ENCODE assay signal across 9 mouse cellular contexts in genomic region chrX:53052652-53053500, GRCm38 (mm10).
DNase-seq lines count a peak whose midpoint lies in the region; ATAC-seq and TF ChIP-seq lines count a peak whose summit lies in the region.
"Had no signal": no experiment of that assay in that cellular context is flagged by ENCODE, and none has a peak within 500 bp of the region (broad histone marks: within the 10 kb centered on the region; RNA-seq: fewer than 3 reads in every experiment).

No protein-coding gene starts in this region.

- no peak overlapping the region for H3K9ac ChIP-seq in heart, adult 2 months (ENCODE audit: low read depth, low read length)
- H3K9ac ChIP-seq in forebrain, embryonic 14.5 days (ENCODE audit: low read length): no peak overlapping the region
- H3K9ac ChIP-seq in limb, embryonic 13.5 days: no peak overlapping the region
- no peak overlapping the region for H3K9ac ChIP-seq in neural tube, embryonic 13.5 days

- H3K27ac ChIP-seq in heart, adult 2 months: no peak overlapping the region
- H3K27ac ChIP-seq in forebrain, embryonic 14.5 days (ENCODE audit: low read depth, low read length): no peak overlapping the region
- peak overlapping the region; percentile 80 for H3K27ac ChIP-seq in limb, embryonic 13.5 days
- no peak overlapping the region for H3K27ac ChIP-seq in neural tube, embryonic 13.5 days (replicated peaks)

- peak; percentile 17 to 21 for DNase-seq in heart, adult 2 months
- DNase-seq in heart, postnatal 25 days (ENCODE audit: low spot score): no peak
- DNase-seq in G1E (ENCODE audit: low spot score): no peak
- DNase-seq in forebrain, embryonic 14.5 days (ENCODE audit: low spot score): peak; percentile 41
- no peak for DNase-seq in cerebellum, postnatal 36 days
- DNase-seq in spleen, adult 18-20 months: no peak

- no peak for TF ChIP-seq EP300 in heart, adult 2 months (IDR thresholded peaks at IDR 0.05; ENCODE audit: insufficient read depth, low read depth, low read length)

- 17% methylated on average over 13 of the region's 13 CpGs for WGBS in heart, adult 2 months
- 35% methylated on average over 13 of the region's 13 CpGs for WGBS in forebrain, embryonic 14.5 days
- WGBS in limb, embryonic 13.5 days: 10% methylated on average over 13 of the region's 13 CpGs
- 15% methylated on average over 13 of the region's 13 CpGs for WGBS in neural tube, embryonic 13.5 days

- peak; percentile 37; the same call in 1 of the 2 replicates for ATAC-seq in G1E (ENCODE audit: extremely low read depth, insufficient number of reproducible peaks, low FRiP score, poor library complexity, severe bottlenecking)
- ATAC-seq in forebrain, embryonic 14.5 days: 0 out of 2 replicates have a peak, but pooled peaks have one; percentile 14
- peak; percentile 66 for ATAC-seq in limb, embryonic 13.5 days (ENCODE audit: low FRiP score, low read depth)
- no peak for ATAC-seq in neural tube, embryonic 13.5 days (ENCODE audit: low read depth)
- ATAC-seq: Patski had no signal

- H3K4me3 ChIP-seq in heart, adult 2 months: no peak overlapping the region
- H3K4me3 ChIP-seq in G1E (ENCODE audit: low read depth, low read length): peak overlapping the region; percentile 35; the same call in 1 of the 2 replicates
- no peak overlapping the region for H3K4me3 ChIP-seq in forebrain, embryonic 14.5 days (ENCODE audit: low read depth, low read length)
- peak overlapping the region; percentile 59; the same call in 1 of the 2 replicates for H3K4me3 ChIP-seq in limb, embryonic 13.5 days
- H3K4me3 ChIP-seq in neural tube, embryonic 13.5 days: no peak overlapping the region

- intact Hi-C loops in heart, adult 2 months (cut with DNase I): loop anchor here (10.0 kb wide), 1 partner anchor 182 kb away; no protein-coding TSS in a partner anchor
- intact Hi-C loops in heart, postnatal 25 days (cut with DNase I): loop anchor here (10.0 kb wide), 1 partner anchor 312 kb away; no protein-coding TSS in a partner anchor

- peak overlapping the region; percentile 9; the same call in 1 of the 2 replicates for H3K4me2 ChIP-seq in forebrain, embryonic 14.5 days (ENCODE audit: low read length)
- H3K4me2 ChIP-seq in limb, embryonic 13.5 days (replicated peaks): peak overlapping the region; percentile 59
- H3K4me2 ChIP-seq in neural tube, embryonic 13.5 days: peak overlapping the region; percentile 20; the same call in 1 of the 2 replicates

- no peaks in the 10 kb centered on the region for H3K27me3 ChIP-seq in heart, adult 2 months (ENCODE audit: control insufficient read depth, insufficient read depth, low read length)
- H3K27me3 ChIP-seq in G1E (ENCODE audit: insufficient read depth, low read length): no peaks in the 10 kb centered on the region
- no peaks in the 10 kb centered on the region for H3K27me3 ChIP-seq in forebrain, embryonic 14.5 days (replicated peaks; ENCODE audit: control insufficient read depth, insufficient read depth, low read length)
- H3K27me3 ChIP-seq in limb, embryonic 13.5 days: 0 out of 2 replicates have a peak, but pooled peaks cover 7% of the 10 kb centered on the region
- H3K27me3 ChIP-seq in neural tube, embryonic 13.5 days: peaks cover 28% of the 10 kb centered on the region

- H3K36me3 ChIP-seq in heart, adult 2 months (ENCODE audit: control insufficient read depth, insufficient read depth, low read length): no peaks in the 10 kb centered on the region
- H3K36me3 ChIP-seq in G1E (replicated peaks): peaks cover 12% of the 10 kb centered on the region
- no peaks in the 10 kb centered on the region for H3K36me3 ChIP-seq in forebrain, embryonic 14.5 days (ENCODE audit: control insufficient read depth, insufficient read depth, low read length)
- H3K36me3 ChIP-seq in limb, embryonic 13.5 days: peaks cover 6% of the 10 kb centered on the region; the same call in 1 of the 2 replicates
- H3K36me3 ChIP-seq in neural tube, embryonic 13.5 days: no peaks in the 10 kb centered on the region

- no peaks in the 10 kb centered on the region for H3K9me3 ChIP-seq in G1E (replicated peaks)
- H3K9me3 ChIP-seq in forebrain, embryonic 14.5 days (replicated peaks; ENCODE audit: control insufficient read depth, low read length): no peaks in the 10 kb centered on the region
- no peaks in the 10 kb centered on the region for H3K9me3 ChIP-seq in limb, embryonic 13.5 days
- no peaks in the 10 kb centered on the region for H3K9me3 ChIP-seq in neural tube, embryonic 13.5 days

- H3K79me2 ChIP-seq in heart, adult 2 months (replicated peaks; ENCODE audit: control insufficient read depth, insufficient read depth, low read length): no peaks in the 10 kb centered on the region

- peaks cover 4% of the 10 kb centered on the region for H3K4me1 ChIP-seq in heart, adult 2 months (ENCODE audit: control insufficient read depth, insufficient read depth, low read length)
- H3K4me1 ChIP-seq in G1E (ENCODE audit: insufficient read depth, low read depth, low read length): peaks cover 41% of the 10 kb centered on the region
- H3K4me1 ChIP-seq in forebrain, embryonic 14.5 days (ENCODE audit: control insufficient read depth, insufficient read depth, low read length): no peaks in the 10 kb centered on the region
- peaks cover 14% of the 10 kb centered on the region for H3K4me1 ChIP-seq in limb, embryonic 13.5 days
- H3K4me1 ChIP-seq in neural tube, embryonic 13.5 days (replicated peaks): 0 out of 2 replicates have a peak, but pooled peaks cover 12% of the 10 kb centered on the region

- 0 out of 2 replicates have a peak, but pooled peaks have one; percentile 13 for TF ChIP-seq POLR2A in heart, adult 2 months (IDR thresholded peaks at IDR 0.05; ENCODE audit: insufficient read depth, low read depth, low read length)

- no peak for TF ChIP-seq CTCF in heart, adult 2 months (IDR thresholded peaks at IDR 0.05)
- TF ChIP-seq CTCF in G1E (IDR thresholded peaks at IDR 0.05; ENCODE audit: low read depth, low read length): no peak

Comparison
In these comparisons a context has a peak if more than half of its experiments do, and no peak if none do; other contexts are left out.
1. DNase-seq: peak in heart, adult 2 months (2 of 2) and forebrain, embryonic 14.5 days (single experiment); none in heart, postnatal 25 days (single experiment), G1E (single experiment), cerebellum, postnatal 36 days (0 of 2) and spleen, adult 18-20 months (0 of 2).
2. H3K4me3 ChIP-seq: peak in G1E (single experiment) and limb, embryonic 13.5 days (single experiment); none in heart, adult 2 months (single experiment), forebrain, embryonic 14.5 days (single experiment) and neural tube, embryonic 13.5 days (single experiment).
3. H3K4me2 ChIP-seq: peak in every context shown above with its lines; median percentile 59 in limb, embryonic 13.5 days; 20 in neural tube, embryonic 13.5 days; 9 in forebrain, embryonic 14.5 days.